Mouse (Mus musculus) MEL (cell line): ENCODE results near the gene Srgap1. TPM values are rescaled to one million over a fixed set of nuclear protein-coding genes. Genes with fewer than 3 reads are reported as not detected.

Source experiments
- DNase-seq: peaks from one replicate; pipeline ENCODE4 v3.0.0; 2011; ENCODE audit warnings: low read depth, low spot score
- H3K27ac ChIP-seq: 2 replicates; pipeline ENCODE4 v1.5.1; 2012; ENCODE audit warnings: low read depth, mild to moderate bottlenecking, control low read depth, low read length, moderate library complexity; ENCODE audit not compliant: control insufficient read depth
- H3K27me3 ChIP-seq, 2 experiments: fragments of 150-350 bp in 1 of 2; sonication (generic) in 1 of 2; 2 replicates each; pipeline ENCODE4 v1.6.1; 2012; ENCODE audit warnings: low read length in 2 of 2, mild to moderate bottlenecking in 2 of 2, improper control_type of control experiment in 1 of 2, moderate library complexity in 1 of 2; ENCODE audit not compliant: insufficient read depth in 2 of 2, control insufficient read depth in 1 of 2
- H3K36me3 ChIP-seq, 2 experiments: 2 replicates each; pipeline ENCODE4 v1.6.1; 2012 to 2014; ENCODE audit warnings: low read length in 2 of 2, improper control_type of control experiment in 1 of 2, inconsistent platforms in 1 of 2, mild to moderate bottlenecking in 1 of 2; ENCODE audit not compliant: insufficient read depth in 2 of 2, control insufficient read depth in 1 of 2
- H3K4me1 ChIP-seq, 2 experiments: fragments of 150-350 bp in 1 of 2; sonication (generic) in 1 of 2; 2 replicates each; pipeline ENCODE4 v1.6.1; 2012; ENCODE audit warnings: low read length in 2 of 2, improper control_type of control experiment in 1 of 2, mild to moderate bottlenecking in 1 of 2; ENCODE audit not compliant: insufficient read depth in 2 of 2, control insufficient read depth in 1 of 2
- H3K4me3 ChIP-seq, 2 experiments: fragments of 150-350 bp in 1 of 2; sonication (generic) in 1 of 2; 2 replicates each; pipeline ENCODE4 v1.5.1; 2012; ENCODE audit warnings: low read depth in 2 of 2, low read length in 2 of 2, mild to moderate bottlenecking in 2 of 2, moderate library complexity in 2 of 2, control low read depth in 1 of 2, improper control_type of control experiment in 1 of 2; ENCODE audit not compliant: control insufficient read depth in 1 of 2, insufficient read depth in 1 of 2
- H3K79me2 ChIP-seq: 2 replicates; pipeline ENCODE4 v1.6.1; 2012; ENCODE audit warnings: mild to moderate bottlenecking, low read length, moderate library complexity; ENCODE audit not compliant: control insufficient read depth, poor library complexity, insufficient read depth
- H3K9ac ChIP-seq: 2 replicates; pipeline ENCODE4 v1.6.1; 2012; ENCODE audit warnings: low read depth, mild to moderate bottlenecking, control low read depth, low read length, moderate library complexity; ENCODE audit not compliant: control insufficient read depth, poor library complexity, severe bottlenecking
- H3K9me3 ChIP-seq: fragments of 150-350 bp; sonication (generic); replicated peaks from 2 replicates; pipeline ENCODE4 v1.6.1; 2012; ENCODE audit warnings: mild to moderate bottlenecking, low read length, improper control_type of control experiment, moderate library complexity; ENCODE audit not compliant: insufficient read depth
- CHD2 ChIP-seq: IDR thresholded peaks from 2 replicates; pipeline ENCODE4 v1.6.1; 2011; ENCODE audit warnings: low read length, improper control_type of control experiment
- CTCF ChIP-seq, 3 experiments: IDR thresholded peaks in 2 of 3; conservative IDR thresholded peaks in 1 of 3; 2 replicates each; pipeline ENCODE4 v1.5.1; 2011 to 2012; ENCODE audit warnings: low read length in 3 of 3, low read depth in 2 of 3, mild to moderate bottlenecking in 2 of 3, improper control_type of control experiment in 1 of 3, inconsistent platforms in 1 of 3, mixed read lengths in 1 of 3, moderate library complexity in 1 of 3; ENCODE audit not compliant: control insufficient read depth in 1 of 3, insufficient read depth in 1 of 3, poor library complexity in 1 of 3, severe bottlenecking in 1 of 3
- GABPA ChIP-seq: IDR thresholded peaks from 2 replicates; pipeline ENCODE4 v1.6.1; 2012; ENCODE audit warnings: low read depth, mild to moderate bottlenecking, inconsistent platforms, low read length, improper control_type of control experiment, moderate library complexity
- JUND ChIP-seq: IDR thresholded peaks from 2 replicates; pipeline ENCODE4 v1.6.1; 2011; ENCODE audit warnings: low read depth, mild to moderate bottlenecking, improper control_type of control experiment, low read length
- KAT2A ChIP-seq: conservative IDR thresholded peaks from 2 replicates; pipeline ENCODE4 v1.6.1; 2012; ENCODE audit warnings: low read depth, low read length, improper control_type of control experiment, inconsistent platforms
- MAX ChIP-seq: IDR thresholded peaks from 2 replicates; pipeline ENCODE4 v1.6.1; 2011; ENCODE audit warnings: low read length, improper control_type of control experiment
- MAZ ChIP-seq: IDR thresholded peaks from 2 replicates; pipeline ENCODE4 v1.6.1; 2012; ENCODE audit warnings: low read depth, mild to moderate bottlenecking, inconsistent platforms, low read length, improper control_type of control experiment
- MXI1 ChIP-seq: IDR thresholded peaks from 2 replicates; pipeline ENCODE4 v1.6.1; 2011; ENCODE audit warnings: mild to moderate bottlenecking, low read depth, low read length, improper control_type of control experiment
- MYB ChIP-seq: IDR thresholded peaks from 2 replicates; pipeline ENCODE4 v1.6.1; 2011; ENCODE audit warnings: mild to moderate bottlenecking, low read depth, low read length, improper control_type of control experiment
- NELFE ChIP-seq: IDR thresholded peaks from 2 replicates; pipeline ENCODE4 v1.6.1; 2011; ENCODE audit warnings: low read depth, low read length, improper control_type of control experiment
- NRF1 ChIP-seq: IDR thresholded peaks from 2 replicates; pipeline ENCODE4 v1.6.1; 2014; ENCODE audit warnings: low read depth, mild to moderate bottlenecking, inconsistent platforms, low read length, improper control_type of control experiment, moderate library complexity; ENCODE audit not compliant: poor library complexity, insufficient read depth, severe bottlenecking
- POLR2A ChIP-seq, 2 experiments: IDR thresholded peaks; 2 replicates each; pipeline ENCODE4 v1.6.1; 2011 to 2012; ENCODE audit warnings: low read length in 2 of 2, mild to moderate bottlenecking in 2 of 2, control low read depth in 1 of 2, improper control_type of control experiment in 1 of 2, low read depth in 1 of 2, moderate library complexity in 1 of 2; ENCODE audit not compliant: control insufficient read depth in 1 of 2, insufficient read depth in 1 of 2, poor library complexity in 1 of 2
- POLR2AphosphoS5 ChIP-seq: IDR thresholded peaks from 2 replicates; pipeline ENCODE4 v1.6.1; 2012; ENCODE audit warnings: low read depth, borderline replicate concordance, mild to moderate bottlenecking, inconsistent platforms, low read length, moderate library complexity, mixed read lengths
- SIN3A ChIP-seq: IDR thresholded peaks from 2 replicates; pipeline ENCODE4 v1.6.1; 2012; ENCODE audit warnings: low read length, improper control_type of control experiment, inconsistent platforms
- TBP ChIP-seq: IDR thresholded peaks from 2 replicates; pipeline ENCODE4 v1.8.0; 2011; ENCODE audit warnings: low read depth, low read length, improper control_type of control experiment
- TCF12 ChIP-seq: IDR thresholded peaks from 2 replicates; pipeline ENCODE4 v1.6.1; 2014; ENCODE audit warnings: low read depth, mild to moderate bottlenecking, inconsistent platforms, low read length, improper control_type of control experiment, moderate library complexity
- UBTF ChIP-seq: IDR thresholded peaks from 2 replicates; pipeline ENCODE4 v1.6.1; 2012; ENCODE audit warnings: low read depth, mild to moderate bottlenecking, inconsistent platforms, low read length, improper control_type of control experiment, moderate library complexity, borderline replicate concordance; ENCODE audit not compliant: insufficient read depth
- USF1 ChIP-seq: IDR thresholded peaks from 2 replicates; pipeline ENCODE4 v1.6.1; 2014; ENCODE audit warnings: low read depth, mild to moderate bottlenecking, inconsistent platforms, low read length, improper control_type of control experiment, moderate library complexity
- ZMIZ1 ChIP-seq: IDR thresholded peaks from 2 replicates; pipeline ENCODE4 v1.6.1; 2012; ENCODE audit warnings: low read depth, mild to moderate bottlenecking, inconsistent platforms, low read length, improper control_type of control experiment, moderate library complexity
- ZNF384 ChIP-seq: IDR thresholded peaks from 2 replicates; pipeline ENCODE4 v1.6.1; 2012; ENCODE audit warnings: low read depth, mild to moderate bottlenecking, inconsistent platforms, low read length, improper control_type of control experiment
- polyA plus RNA-seq, 2 experiments: library from polyadenylated mRNA; stranded (reverse) in 1 of 2; unstranded in 1 of 2; fragments of >175 nt in 1 of 2; fragments of >200 nt in 1 of 2; gene quantifications; 2 replicates each; pipeline versions ENCODE4 v1.2.1 to v1.2.4; 2012; ENCODE audit warnings: low replicate concordance in 2 of 2, low read depth in 1 of 2; ENCODE audit not compliant: insufficient read length in 2 of 2, insufficient read depth in 1 of 2, missing spikeins in 1 of 2
- total RNA-seq: library from RNA; depleted of rRNA; stranded (reverse); fragments of 300-350 nt; gene quantifications from 2 replicates; pipeline ENCODE4 v1.2.3, GENCODE M21; 2012

Gene Srgap1
- total and polyA plus RNA-seq, 3 experiments, result not detected

DNA sequence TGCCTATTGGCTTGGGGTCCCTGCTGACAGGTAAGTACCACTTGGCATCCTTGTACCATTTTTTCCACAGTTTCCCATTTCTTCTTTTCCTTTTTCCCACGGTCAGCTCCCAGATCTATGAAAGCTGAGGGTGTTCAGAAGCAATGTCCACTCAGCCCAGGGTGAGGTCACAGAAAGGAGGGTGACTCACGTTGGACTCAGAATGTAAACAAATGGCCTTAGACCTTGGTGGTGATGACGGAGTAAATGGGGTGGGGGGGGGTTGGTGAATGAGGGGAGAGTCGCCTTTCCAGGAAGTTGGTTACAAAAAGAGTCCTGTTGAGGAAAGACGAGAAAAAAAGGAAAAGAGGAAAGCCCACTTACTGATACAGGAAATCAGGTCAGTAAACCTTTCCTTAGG lies 224.4 kb downstream of the Srgap1 start:
- no peaks in the 10 kb centered on the region for H3K9me3 ChIP-seq
- H3K27ac ChIP-seq, result no peak overlapping the region
- no peak for DNase-seq
- no peaks in the 10 kb centered on the region for H3K36me3 ChIP-seq
- TF ChIP-seq NELFE (no peak), TBP (no peak), USF1 (no peak), CTCF (IDR thresholded peaks at IDR 0.05 in 2 of 3, conservative IDR thresholded peaks at IDR 0.05 in 1 of 3; ENCODE audit: control insufficient read depth in 1 of 3, insufficient read depth in 1 of 3, low read depth in 2 of 3, low read length in 3 of 3, poor library complexity in 1 of 3, severe bottlenecking in 1 of 3) (no peak), MAZ (no peak), ZMIZ1 (no peak), GABPA (no peak), POLR2A (IDR thresholded peaks at IDR 0.05; ENCODE audit: control insufficient read depth in 1 of 2, insufficient read depth in 1 of 2, low read depth in 1 of 2, low read length in 2 of 2, poor library complexity in 1 of 2) (no peak), CHD2 (no peak), SIN3A (no peak), MXI1 (no peak), KAT2A (no peak), NRF1 (no peak), TCF12 (no peak), UBTF (no peak), JUND (no peak), POLR2AphosphoS5 (no peak), ZNF384 (no peak), MYB (no peak)
- TF ChIP-seq, all 39 proteins: peak for 0
- Histone ChIP-seq H3K4me3 (no peak overlapping the region), H3K4me1 (no peaks in the 10 kb centered on the region), H3K9ac (no peak overlapping the region), H3K27me3 (peaks cover 0 to 1% of the 10 kb centered on the region in 2 experiments; a peak in 2 of 4 replicates), H3K79me2 (no peaks in the 10 kb centered on the region)

- TF ChIP-seq MAX, result no peak
- TF ChIP-seq, all 39 proteins: peak for 0
- DNase-seq, result no peak
- Histone ChIP-seq H3K9me3 (no peaks in the 10 kb centered on the region), H3K27ac (no peak overlapping the region), H3K4me3 (no peak overlapping the region), H3K9ac (no peak overlapping the region), H3K36me3 (no peaks in the 10 kb centered on the region), H3K27me3 (no peaks in the 10 kb centered on the region; a peak in 1 of 4 replicates), H3K79me2 (no peaks in the 10 kb centered on the region), H3K4me1 (no peaks in the 10 kb centered on the region)
Measured at GRCm38 (mm10) chr10:121820846-121821245, 226.3 kb downstream of the Srgap1 start.
